Comparison of ENCODE assay signal across 24 mouse cellular contexts in genomic region chr2:119496082-119496481, GRCm38 (mm10). TPM values are rescaled to one million over a fixed set of nuclear protein-coding genes. Genes with fewer than 3 reads are reported as not detected.
A peak's percentile ranks its signal among the peaks of the same experiment; 100 is the strongest.
DNase-seq lines count a peak whose midpoint lies in the region; ATAC-seq and TF ChIP-seq lines count a peak whose summit lies in the region.
"Had no signal": no experiment of that assay in that cellular context is flagged by ENCODE, and none has a peak within 500 bp of the region (broad histone marks: within the 10 kb centered on the region; RNA-seq: fewer than 3 reads in every experiment).

No protein-coding gene starts in this region.

- 84% methylated on average over 2 of the region's 2 CpGs for WGBS in lung, embryonic 15.5 days
- WGBS in lung, postnatal 0 days, result 80% methylated on average over 2 of the region's 2 CpGs

- 0 out of 2 replicates have a peak overlapping the region, but pooled peaks have one; percentile 9 for H3K27ac ChIP-seq in lung, embryonic 15.5 days
- peak overlapping the region; percentile 17; the same call in 1 of the 2 replicates for H3K27ac ChIP-seq in lung, postnatal 0 days (ENCODE audit: low read length)
- H3K27ac ChIP-seq: embryonic facial prominence, embryonic 10.5 days; embryonic facial prominence, embryonic 12.5 days; forebrain, embryonic 13.5 days had no signal

- no peaks in the 10 kb centered on the region for H3K27me3 ChIP-seq in lung, embryonic 15.5 days
- H3K27me3 ChIP-seq in lung, postnatal 0 days (replicated peaks; ENCODE audit: insufficient read depth, low read length), result no peaks in the 10 kb centered on the region
- H3K27me3 ChIP-seq: CH12.LX; embryonic facial prominence, embryonic 12.5 days; forebrain, embryonic 13.5 days; Patski had no signal

- ATAC-seq in lung, embryonic 15.5 days (ENCODE audit: borderline replicate concordance, extremely low read depth, low FRiP score, low TSS enrichment), result no peak
- ATAC-seq in lung, postnatal 0 days, result peak; percentile 85
- ATAC-seq: activated CD4-positive, CD25-positive, alpha-beta regulatory T cell, adult 4 months; CD4-positive, CD25-positive, alpha-beta regulatory T cell, adult 4 months; forebrain, embryonic 13.5 days; Patski had no signal

- H3K36me3 ChIP-seq in lung, embryonic 15.5 days, result no peaks in the 10 kb centered on the region
- H3K36me3 ChIP-seq in lung, postnatal 0 days (ENCODE audit: insufficient read depth, low read length), result no peaks in the 10 kb centered on the region
- H3K36me3 ChIP-seq: embryonic facial prominence, embryonic 10.5 days; embryonic facial prominence, embryonic 12.5 days; G1E had no signal

- no peak overlapping the region for H3K9ac ChIP-seq in lung, embryonic 15.5 days
- H3K9ac ChIP-seq in lung, postnatal 0 days (replicated peaks; ENCODE audit: low read depth), result no peak overlapping the region
- H3K9ac ChIP-seq: embryonic facial prominence, embryonic 12.5 days; forebrain, embryonic 13.5 days had no signal

- no peaks in the 10 kb centered on the region for H3K9me3 ChIP-seq in lung, embryonic 15.5 days
- H3K9me3 ChIP-seq in lung, postnatal 0 days (ENCODE audit: low read length), result no peaks in the 10 kb centered on the region
- H3K9me3 ChIP-seq: embryonic facial prominence, embryonic 10.5 days; embryonic facial prominence, embryonic 12.5 days; forebrain, embryonic 13.5 days; G1E had no signal

- H3K4me1 ChIP-seq in lung, embryonic 15.5 days, result no peaks in the 10 kb centered on the region
- no peaks in the 10 kb centered on the region for H3K4me1 ChIP-seq in lung, postnatal 0 days (ENCODE audit: insufficient read depth, low read depth, low read length)
- H3K4me1 ChIP-seq: embryonic facial prominence, embryonic 10.5 days; embryonic facial prominence, embryonic 12.5 days; forebrain, embryonic 13.5 days had no signal

- H3K4me3 ChIP-seq in lung, embryonic 15.5 days, result no peak overlapping the region
- no peak overlapping the region for H3K4me3 ChIP-seq in lung, postnatal 0 days (ENCODE audit: low read depth, low read length)
- H3K4me3 ChIP-seq: embryonic facial prominence, embryonic 10.5 days; embryonic facial prominence, embryonic 12.5 days; forebrain, embryonic 13.5 days had no signal

- TF ChIP-seq EP300 in lung, postnatal 0 days (IDR thresholded peaks at IDR 0.05), result peak; percentile 78; the same call in 1 of the 2 replicates

- peak; percentile 61 for DNase-seq in heart, adult 11 months
- DNase-seq in heart, postnatal 4 days, result no peak
- no peak for DNase-seq in lung, postnatal 25 days (ENCODE audit: low spot score)
- DNase-seq in lung, postnatal 0 days (ENCODE audit: low spot score), result peak; percentile 43
- DNase-seq in lung, adult 18-20 months, result no peak
- DNase-seq in lung, postnatal 4 days, result peak; percentile 6 to 24
- DNase-seq: adrenal gland, adult 8-10 months; adrenal gland, postnatal 14 days; adrenal gland, postnatal 36 days; B cell, adult 2 months; cerebellum, adult 11-12 months; cerebellum, adult 2 months; cerebellum, adult 9-10 months; cerebellum, postnatal 10 days; cerebellum, postnatal 25 days had no signal

- peak; percentile 24; the same call in 1 of the 2 replicates for TF ChIP-seq CTCF in lung, postnatal 0 days (IDR thresholded peaks at IDR 0.05)

- H3K4me2 ChIP-seq in lung, embryonic 15.5 days, result no peak overlapping the region
- no peak overlapping the region for H3K4me2 ChIP-seq in lung, postnatal 0 days (replicated peaks; ENCODE audit: low read depth, low read length)
- H3K4me2 ChIP-seq: embryonic facial prominence, embryonic 12.5 days; forebrain, embryonic 13.5 days had no signal

RNA-seq across cellular contexts. Expression of gene Ino80, which starts 18.6 kb away (rescaled TPM):
- total RNA-seq in heart, postnatal 4 days (2021), result 10 to 100 TPM; 15.5 to 16.8 TPM
- 3.7 and 4.3 TPM in 2 replicates for polyA plus RNA-seq in lung, embryonic 15.5 days (2015; fragmentation: Nextera tagmentation; extraction: Ambion mirVana)
- 3.2 and 3.4 TPM in 2 replicates for polyA plus RNA-seq in lung, postnatal 0 days (2015; fragmentation: Nextera tagmentation; extraction: Ambion mirVana)

RNA-seq across cellular contexts. Expression of gene Exd1, which starts 51.3 kb away (rescaled TPM):
- under 1 TPM; 0.23 to 0.24 TPM for total RNA-seq in heart, postnatal 4 days (2021)
- 0.21 and 0.60 TPM in 2 replicates for polyA plus RNA-seq in lung, embryonic 15.5 days (2015; fragmentation: Nextera tagmentation; extraction: Ambion mirVana)
- 0.11 and 0.18 TPM in 2 replicates for polyA plus RNA-seq in lung, postnatal 0 days (2015; fragmentation: Nextera tagmentation; extraction: Ambion mirVana)

RNA-seq across cellular contexts. Expression of gene Chp1, which starts 51.4 kb away (rescaled TPM):
- total RNA-seq in heart, postnatal 4 days (2021), result 10 to 100 TPM; 77.5 to 84.8 TPM
- 61.1 and 62.2 TPM in 2 replicates for polyA plus RNA-seq in lung, embryonic 15.5 days (2015; fragmentation: Nextera tagmentation; extraction: Ambion mirVana)
- 113 and 129 TPM in 2 replicates for polyA plus RNA-seq in lung, postnatal 0 days (2015; fragmentation: Nextera tagmentation; extraction: Ambion mirVana)

Comparison
In these comparisons a context has a peak if more than half of its experiments do, and no peak if none do; other contexts are left out.
1. DNase-seq: peak in heart, adult 11 months (single experiment), lung, postnatal 0 days (single experiment) and lung, postnatal 4 days (2 of 2); none in heart, postnatal 4 days (single experiment), lung, postnatal 25 days (single experiment) and lung, adult 18-20 months (0 of 2).